Mouse (Mus musculus): ENCODE measurements at regions not wholly inside any gene's neighbourhood (a gene's known extent, or its start where the extent isn't known, plus 50 kb on each side); places are given as distances from the start of the nearest gene placed in this dataset.

GRCm38 (mm10) chr2:81185976-81186375 lies 568.9 kb downstream of the Nup35 start:
- Histone ChIP-seq H3K36me3 (ENCODE audit: control insufficient read depth, insufficient read depth, low read length) (no peaks in the 10 kb centered on the region), H3K4me1 (replicated peaks; ENCODE audit: control insufficient read depth, insufficient read depth, low read length) (no peaks in the 10 kb centered on the region), H3K4me2 (replicated peaks; ENCODE audit: low read depth, low read length) (no peak overlapping the region), H3K27me3 (ENCODE audit: control insufficient read depth, insufficient read depth, low read length) (no peaks in the 10 kb centered on the region), H3K9me3 (ENCODE audit: control insufficient read depth, low read length) (no peaks in the 10 kb centered on the region), H3K27ac (ENCODE audit: low read depth, low read length) (no peak overlapping the region), H3K4me3 (ENCODE audit: low read depth, low read length) (no peak overlapping the region), H3K9ac (ENCODE audit: low read depth, low read length) (no peak overlapping the region)
- no peak for ATAC-seq (ENCODE audit: low FRiP score)
- no peak for DNase-seq (ENCODE audit: low spot score)

GRCm38 (mm10) chr2:81190831-81191230 lies 573.8 kb downstream of the Nup35 start:
- ATAC-seq (ENCODE audit: low FRiP score) (no peak), DNase-seq (ENCODE audit: low spot score) (no peak)
- H3K9ac ChIP-seq (ENCODE audit: low read depth, low read length) = no peak overlapping the region
- H3K4me1 ChIP-seq (replicated peaks; ENCODE audit: control insufficient read depth, insufficient read depth, low read length) = no peaks in the 10 kb centered on the region
- WGBS = 81% methylated on average over 1 of the region's 1 CpGs
- no peaks in the 10 kb centered on the region for H3K36me3 ChIP-seq (ENCODE audit: control insufficient read depth, insufficient read depth, low read length)
- no peak overlapping the region for H3K4me2 ChIP-seq (replicated peaks; ENCODE audit: low read depth, low read length)
- no peaks in the 10 kb centered on the region for H3K9me3 ChIP-seq (ENCODE audit: control insufficient read depth, low read length)
- H3K27ac ChIP-seq (ENCODE audit: low read depth, low read length) = no peak overlapping the region
- no peaks in the 10 kb centered on the region for H3K27me3 ChIP-seq (ENCODE audit: control insufficient read depth, insufficient read depth, low read length)
- no peak overlapping the region for H3K4me3 ChIP-seq (ENCODE audit: low read depth, low read length)

DNA sequence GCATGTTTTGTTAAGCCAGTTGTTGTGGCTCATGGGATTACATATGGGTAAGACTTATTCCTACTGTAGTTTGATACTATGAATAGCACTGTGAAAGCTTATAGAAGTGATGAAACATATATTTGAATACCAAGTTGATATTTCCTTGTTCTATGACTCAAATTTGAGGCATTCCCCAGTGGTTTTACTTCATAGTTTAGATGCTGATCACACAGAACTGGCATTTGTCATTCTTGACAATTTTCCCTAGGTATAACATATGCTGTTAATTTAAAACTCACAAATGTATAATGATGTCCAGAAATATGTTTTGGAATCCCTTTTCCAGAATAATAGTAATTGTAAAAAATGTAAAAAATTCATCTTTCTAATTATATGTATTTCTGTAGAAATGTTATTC lies 583.5 kb downstream of the Nup35 start:
- H3K27me3 ChIP-seq (ENCODE audit: control insufficient read depth, insufficient read depth, low read length) = no peaks in the 10 kb centered on the region
- H3K4me3 ChIP-seq (ENCODE audit: low read depth, low read length) = no peak overlapping the region
- ATAC-seq (ENCODE audit: low FRiP score) = no peak
- no peak overlapping the region for H3K27ac ChIP-seq (ENCODE audit: low read depth, low read length)
- no peak overlapping the region for H3K4me2 ChIP-seq (replicated peaks; ENCODE audit: low read depth, low read length)
- H3K36me3 ChIP-seq (ENCODE audit: control insufficient read depth, insufficient read depth, low read length) = no peaks in the 10 kb centered on the region
- no peak for DNase-seq (ENCODE audit: low spot score)
- H3K4me1 ChIP-seq (replicated peaks; ENCODE audit: control insufficient read depth, insufficient read depth, low read length) = no peaks in the 10 kb centered on the region
- no peaks in the 10 kb centered on the region for H3K9me3 ChIP-seq (ENCODE audit: control insufficient read depth, low read length)
- no peak overlapping the region for H3K9ac ChIP-seq (ENCODE audit: low read depth, low read length)

All from hindbrain, embryonic 11.5 days (tissue).